Mouse (Mus musculus) testis, adult 2 months (tissue): ENCODE measurements at regions not wholly inside any gene's neighbourhood (a gene's known extent, or its start where the extent isn't known, plus 50 kb on each side); places are given as distances from the start of the nearest gene placed in this dataset.

Source experiments
- CTCF ChIP-seq: fragments of 200-500 bp; IDR thresholded peaks from 2 replicates; pipeline ENCODE4 v1.5.1; 2012; ENCODE audit warnings: low read depth, mild to moderate bottlenecking, inconsistent platforms, low read length, moderate library complexity; ENCODE audit not compliant: control insufficient read depth, insufficient read depth, insufficient replicate concordance
- POLR2A ChIP-seq: fragments of 200-500 bp; IDR thresholded peaks from 2 replicates; pipeline ENCODE4 v1.6.1; 2012; ENCODE audit warnings: low read depth, mild to moderate bottlenecking, inconsistent platforms, low read length, moderate library complexity; ENCODE audit not compliant: control insufficient read depth

DNA sequence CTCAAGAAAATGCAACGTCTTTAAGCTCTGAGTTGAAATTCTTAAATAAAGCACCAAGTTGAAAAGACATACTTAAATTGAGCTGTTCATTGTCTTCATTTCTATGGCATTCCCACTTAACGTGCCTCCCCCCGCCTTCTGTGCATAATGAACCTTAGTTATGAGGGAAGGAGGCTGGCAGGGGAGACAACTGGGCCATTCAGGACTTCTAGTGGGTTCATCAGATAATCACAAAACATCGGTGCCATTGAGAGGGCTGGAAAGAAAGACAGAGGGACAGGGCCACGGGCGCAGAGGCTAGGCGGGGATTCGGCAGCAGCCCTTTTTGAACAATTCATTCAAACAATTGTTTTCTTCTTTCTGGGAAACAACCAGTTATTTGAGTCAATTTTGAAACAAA is 89.6 kb upstream of the Dyrk2 start:
- no peak for TF ChIP-seq CTCF
- no peak for TF ChIP-seq POLR2A
